Mouse (Mus musculus): Measurements from ENCODE around the gene Ypel4. TPM values are rescaled to one million over a fixed set of nuclear protein-coding genes. Genes with fewer than 3 reads are reported as not detected.
A peak's percentile ranks its signal among the peaks of the same experiment; 100 is the strongest.

Ypel4 gene
- polyA plus RNA-seq (2017; shearing (Covaris generic)) = 1 to 10 TPM; 1.3 to 2.1 TPM

- peak; percentile 84 for ATAC-seq
These were observed at the start of gene Ypel4 for GRCm38 (mm10) chr2:84733579-84734300. Gene Ypel4 (plus strand): TSS chr2:84734058.

- ATAC-seq = no peak
These were observed 45.6 kb upstream of the Ypel4 start for GRCm38 (mm10) chr2:84688080-84688844.

- ATAC-seq = no peak
These were observed 43.8 kb upstream of the Ypel4 start for GRCm38 (mm10) chr2:84690050-84690449.

GRCm38 (mm10) chr2:84695007-84695695, 38.7 kb upstream of the Ypel4 start:
- ATAC-seq = peak; percentile 25

GRCm38 (mm10) chr2:84703497-84703896, 30.4 kb upstream of the Ypel4 start:
- no peak for ATAC-seq

- no peak for ATAC-seq
These were observed 29.5 kb upstream of the Ypel4 start for GRCm38 (mm10) chr2:84704329-84704728.

GRCm38 (mm10) chr2:84705295-84705694, 28.6 kb upstream of the Ypel4 start:
- ATAC-seq = no peak

- no peak for ATAC-seq
These were observed 26.3 kb upstream of the Ypel4 start for GRCm38 (mm10) chr2:84707523-84707922.

GRCm38 (mm10) chr2:84711898-84712297, 22.0 kb upstream of the Ypel4 start:
- ATAC-seq = no peak

GRCm38 (mm10) chr2:84714422-84714810, 19.4 kb upstream of the Ypel4 start:
- peak; percentile 3 for ATAC-seq

GRCm38 (mm10) chr2:84714811-84715561, 18.9 kb upstream of the Ypel4 start, which contains the start of gene Zdhhc5:
Gene Zdhhc5 (minus strand): TSS chr2:84715180.
- ATAC-seq = peak; percentile 69

GRCm38 (mm10) chr2:84715562-84716361, 18.1 kb upstream of the Ypel4 start:
- ATAC-seq = peak; percentile 87

- no peak for ATAC-seq
These were observed 17.2 kb upstream of the Ypel4 start for GRCm38 (mm10) chr2:84716423-84717355.

GRCm38 (mm10) chr2:84717357-84717756, 16.5 kb upstream of the Ypel4 start:
- no peak for ATAC-seq

- no peak for ATAC-seq
These were observed 13.1 kb upstream of the Ypel4 start for GRCm38 (mm10) chr2:84720718-84721117.

- no peak for ATAC-seq
These were observed 12.7 kb upstream of the Ypel4 start for GRCm38 (mm10) chr2:84721182-84721581.

- ATAC-seq = no peak
These were observed 10.0 kb upstream of the Ypel4 start for GRCm38 (mm10) chr2:84723856-84724255.

- no peak for ATAC-seq
These were observed 8.1 kb upstream of the Ypel4 start for GRCm38 (mm10) chr2:84725770-84726169.

GRCm38 (mm10) chr2:84726716-84727115, 7.1 kb upstream of the Ypel4 start:
- ATAC-seq = no peak

GRCm38 (mm10) chr2:84727172-84727858, 6.5 kb upstream of the Ypel4 start, which contains the start of gene Clp1:
Gene Clp1 (minus strand): TSS chr2:84727350.
- ATAC-seq = peak; percentile 98
